Mouse (Mus musculus): ENCODE data around the gene Plekho1. TPM values are rescaled to one million over a fixed set of nuclear protein-coding genes. Genes with fewer than 3 reads are reported as not detected.
A peak's percentile ranks its signal among the peaks of the same experiment; 100 is the strongest.
"Not testable (repeated sequence)": the region's sequence is repeated elsewhere in the genome, so short reads cannot be mapped to it uniquely, and the experiment has no call there.

Plekho1 gene
- total and polyA plus RNA-seq, 3 experiments = 65.4 to 82.8 (median 67.5) TPM

DNA sequence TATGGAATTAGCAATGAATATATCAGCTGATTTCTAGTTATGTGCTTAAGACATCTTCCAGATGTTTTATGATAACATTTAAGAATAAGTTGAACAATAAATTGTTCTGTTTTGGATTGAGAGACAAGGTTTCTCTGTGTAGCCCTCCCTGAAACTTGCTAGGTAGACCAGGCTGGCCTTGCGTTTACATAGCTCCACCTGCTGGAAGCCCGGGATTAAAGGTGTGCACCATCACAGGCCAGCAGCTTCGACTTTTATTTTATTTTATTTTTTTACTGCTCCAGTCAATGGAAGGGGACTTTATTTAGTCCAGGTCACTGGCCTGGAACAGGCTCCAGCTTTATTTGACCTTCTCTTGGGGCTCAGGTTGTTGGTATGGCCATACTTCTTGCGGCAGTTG lies 32.1 kb downstream of the Plekho1 start:
- no peak for TF ChIP-seq POLR2A (IDR thresholded peaks at IDR 0.05; ENCODE audit: insufficient read depth, low read depth, low read length)
- TF ChIP-seq CTCF (IDR thresholded peaks at IDR 0.05) = peak; percentile 74
- TF ChIP-seq EP300 (IDR thresholded peaks at IDR 0.05; ENCODE audit: insufficient read depth, low read depth, low read length) = 0 out of 2 replicates have a peak, but pooled peaks have one; percentile 23
- Histone ChIP-seq H3K9ac (ENCODE audit: low read depth, low read length) (no peak overlapping the region), H3K4me3 (no peak overlapping the region), H3K27ac (no peak overlapping the region), H3K36me3 (ENCODE audit: control insufficient read depth, insufficient read depth, low read length) (no peaks in the 10 kb centered on the region), H3K79me2 (replicated peaks; ENCODE audit: control insufficient read depth, insufficient read depth, low read length) (no peaks in the 10 kb centered on the region), H3K4me1 (ENCODE audit: control insufficient read depth, insufficient read depth, low read length) (peaks cover 1% of the 10 kb centered on the region), H3K27me3 (ENCODE audit: control insufficient read depth, insufficient read depth, low read length) (no peaks in the 10 kb centered on the region)
- 47% methylated on average over 4 of the region's 4 CpGs for WGBS
- intact Hi-C loops (cut with DNase I) = loop anchor here (2.0 kb wide), 1 partner anchor 183 kb away; no protein-coding TSS in a partner anchor
- DNase-seq = no peak

DNA sequence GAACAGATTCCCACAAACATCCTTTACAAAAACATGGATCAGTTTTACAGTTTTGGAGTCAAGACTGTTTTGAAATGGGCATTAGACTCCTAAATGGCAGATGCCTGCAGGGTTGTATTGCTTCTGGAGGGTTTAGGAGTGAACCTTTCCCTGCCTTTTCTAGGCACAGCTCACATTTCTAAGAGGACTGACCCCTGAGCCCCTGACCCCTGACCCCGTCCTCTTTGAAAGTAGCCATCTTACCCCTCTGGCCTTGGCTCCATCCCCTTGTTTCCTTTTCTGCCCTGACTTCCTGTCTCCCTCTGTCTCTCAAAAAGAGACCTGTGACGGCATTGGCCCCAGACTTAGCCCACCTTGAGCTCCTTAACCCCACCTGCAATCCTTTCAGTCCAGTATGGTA lies 32.6 kb downstream of the Plekho1 start:
- DNase-seq = no peak
- no peak overlapping the region for H3K4me3 ChIP-seq
- no peak for TF ChIP-seq EP300 (IDR thresholded peaks at IDR 0.05; ENCODE audit: insufficient read depth, low read depth, low read length)
- TF ChIP-seq POLR2A (IDR thresholded peaks at IDR 0.05; ENCODE audit: insufficient read depth, low read depth, low read length) = no peak
- TF ChIP-seq CTCF (IDR thresholded peaks at IDR 0.05) = no peak
- no peak overlapping the region for H3K27ac ChIP-seq
- H3K79me2 ChIP-seq (replicated peaks; ENCODE audit: control insufficient read depth, insufficient read depth, low read length) = no peaks in the 10 kb centered on the region
- H3K36me3 ChIP-seq (ENCODE audit: control insufficient read depth, insufficient read depth, low read length) = no peaks in the 10 kb centered on the region
- H3K27me3 ChIP-seq (ENCODE audit: control insufficient read depth, insufficient read depth, low read length) = no peaks in the 10 kb centered on the region
- intact Hi-C loops (cut with DNase I) = no loop called here
- H3K9ac ChIP-seq (ENCODE audit: low read depth, low read length) = no peak overlapping the region
- peaks cover 1% of the 10 kb centered on the region for H3K4me1 ChIP-seq (ENCODE audit: control insufficient read depth, insufficient read depth, low read length)
- WGBS = 58% methylated on average over 2 of the region's 2 CpGs

DNA sequence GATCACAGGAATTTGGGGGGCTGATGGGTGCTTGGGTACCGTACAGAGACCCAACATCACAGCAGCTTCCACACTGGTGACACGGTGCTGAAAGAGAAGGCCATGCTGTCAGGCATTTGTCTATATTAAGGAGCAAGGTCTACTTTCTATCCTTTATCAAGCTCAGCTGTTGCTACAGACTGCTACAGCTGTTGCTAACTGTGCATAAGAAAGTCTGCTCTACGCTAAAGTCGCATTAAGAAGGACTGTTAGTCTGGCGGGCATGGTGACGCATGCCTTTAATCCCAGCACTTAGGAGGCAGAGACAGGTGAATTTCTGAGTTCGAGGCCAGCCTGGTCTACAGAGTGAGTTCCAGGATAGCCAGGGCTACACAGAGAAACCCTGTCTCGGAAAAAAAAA lies 33.6 kb downstream of the Plekho1 start:
- DNase-seq; H3K79me2 ChIP-seq (replicated peaks; ENCODE audit: control insufficient read depth, insufficient read depth, low read length); H3K9ac ChIP-seq (ENCODE audit: low read depth, low read length); H3K4me1 ChIP-seq (ENCODE audit: control insufficient read depth, insufficient read depth, low read length); H3K36me3 ChIP-seq (ENCODE audit: control insufficient read depth, insufficient read depth, low read length); intact Hi-C loops (cut with DNase I); H3K4me3 ChIP-seq; H3K27me3 ChIP-seq (ENCODE audit: control insufficient read depth, insufficient read depth, low read length): not testable (repeated sequence)
- WGBS = 73% methylated on average over 8 of the region's 8 CpGs
- peak overlapping the region; percentile 51; the same call in 1 of the 2 replicates for H3K27ac ChIP-seq

DNA sequence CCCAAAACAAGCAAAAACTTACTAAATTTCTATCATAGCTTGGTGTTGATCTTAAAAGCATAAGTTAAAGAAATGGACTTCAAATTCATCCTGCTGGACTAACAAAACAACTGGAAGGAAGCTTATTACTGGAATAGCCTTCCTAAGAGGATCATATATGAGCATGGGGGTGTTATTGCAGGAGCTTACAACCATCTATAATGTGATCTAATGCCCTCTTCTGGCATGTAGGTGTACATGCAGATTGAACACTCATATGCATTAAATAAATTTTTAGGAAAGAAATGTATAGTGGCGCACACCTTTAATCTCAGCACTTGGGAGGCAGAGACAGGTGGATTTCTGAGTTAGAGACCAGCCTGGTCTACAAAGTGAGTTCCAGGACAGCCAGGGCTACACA lies 36.0 kb downstream of the Plekho1 start:
- Histone ChIP-seq H3K4me3 (no peak overlapping the region), H3K27me3 (ENCODE audit: control insufficient read depth, insufficient read depth, low read length) (no peaks in the 10 kb centered on the region), H3K4me1 (ENCODE audit: control insufficient read depth, insufficient read depth, low read length) (peaks cover 5% of the 10 kb centered on the region), H3K27ac (no peak overlapping the region), H3K9ac (ENCODE audit: low read depth, low read length) (no peak overlapping the region), H3K36me3 (ENCODE audit: control insufficient read depth, insufficient read depth, low read length) (no peaks in the 10 kb centered on the region), H3K79me2 (replicated peaks; ENCODE audit: control insufficient read depth, insufficient read depth, low read length) (no peaks in the 10 kb centered on the region)
- intact Hi-C loops (cut with DNase I) = loop anchor here (2.0 kb wide), 1 partner anchor 21 kb away; no protein-coding TSS in a partner anchor
- TF ChIP-seq CTCF (IDR thresholded peaks at IDR 0.05) (peak; percentile 53), EP300 (IDR thresholded peaks at IDR 0.05; ENCODE audit: insufficient read depth, low read depth, low read length) (no peak)
- DNase-seq = no peak
- 84% methylated on average over 1 of the region's 1 CpGs for WGBS

DNA sequence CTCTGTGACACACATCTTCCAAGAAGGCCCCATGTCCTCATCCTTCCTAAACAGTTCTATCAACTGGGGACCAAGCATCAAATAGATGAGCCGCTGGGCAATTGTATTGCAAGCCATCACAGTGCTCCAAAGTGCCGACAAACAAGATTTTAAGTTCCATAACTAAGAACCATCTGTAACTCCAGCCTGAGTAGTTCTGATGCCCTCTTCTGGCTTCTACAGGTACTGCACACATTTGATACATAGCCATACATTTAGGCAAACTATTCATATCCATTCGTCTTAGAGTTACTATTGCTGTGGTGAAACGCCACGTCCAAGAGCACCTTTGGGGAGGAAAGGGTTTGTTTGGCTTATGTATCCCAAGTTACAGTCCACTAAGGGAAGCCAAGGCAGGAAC lies 36.7 kb downstream of the Plekho1 start:
- intact Hi-C loops (cut with DNase I) = no loop called here
- Histone ChIP-seq H3K27ac (no peak overlapping the region), H3K79me2 (replicated peaks; ENCODE audit: control insufficient read depth, insufficient read depth, low read length) (no peaks in the 10 kb centered on the region), H3K4me3 (no peak overlapping the region), H3K9ac (ENCODE audit: low read depth, low read length) (no peak overlapping the region), H3K36me3 (ENCODE audit: control insufficient read depth, insufficient read depth, low read length) (no peaks in the 10 kb centered on the region), H3K27me3 (ENCODE audit: control insufficient read depth, insufficient read depth, low read length) (no peaks in the 10 kb centered on the region), H3K4me1 (ENCODE audit: control insufficient read depth, insufficient read depth, low read length) (peaks cover 5% of the 10 kb centered on the region)
- no peak for DNase-seq
- WGBS = 84% methylated on average over 5 of the region's 5 CpGs
- TF ChIP-seq CTCF (IDR thresholded peaks at IDR 0.05) (peak; percentile 69), EP300 (IDR thresholded peaks at IDR 0.05; ENCODE audit: insufficient read depth, low read depth, low read length) (no peak), POLR2A (IDR thresholded peaks at IDR 0.05; ENCODE audit: insufficient read depth, low read depth, low read length) (no peak)

DNA sequence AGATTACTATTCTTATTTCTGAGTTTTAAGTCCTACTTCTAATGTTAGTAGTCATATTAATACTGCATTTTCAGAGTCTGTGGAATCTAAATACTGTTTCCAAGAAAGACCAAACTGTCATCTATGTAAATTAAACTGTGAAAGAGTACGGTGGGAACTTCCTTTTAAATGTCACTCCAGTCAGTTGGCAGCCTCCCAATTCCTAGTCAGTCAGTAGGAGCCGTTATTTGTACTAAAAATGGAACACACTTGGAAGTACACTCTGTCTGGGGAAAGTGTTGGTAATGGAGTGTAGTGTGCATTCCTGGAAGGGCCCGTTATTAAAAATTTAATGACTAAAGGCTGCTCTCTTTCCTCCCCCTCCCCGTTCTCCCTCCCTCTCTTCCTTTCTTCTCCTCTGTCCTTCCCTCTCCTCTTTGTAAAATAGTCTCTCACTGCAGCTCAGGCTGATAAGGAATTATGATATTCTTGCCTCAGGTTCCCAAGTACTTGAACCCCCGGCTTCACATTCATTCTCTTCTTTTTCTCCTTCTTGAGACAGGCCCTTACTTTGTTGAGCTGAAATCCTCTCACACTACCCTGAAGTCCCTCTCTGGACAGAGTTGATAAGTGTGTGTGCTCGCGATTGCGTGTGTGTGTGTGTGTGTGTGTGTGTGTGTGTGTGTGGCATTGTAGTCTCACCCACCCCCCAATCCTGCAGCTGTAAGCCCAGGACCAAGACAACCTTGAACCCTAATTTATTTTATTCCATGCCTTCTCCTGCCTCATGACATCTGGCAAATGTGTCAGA lies 38.2 kb downstream of the Plekho1 start:
- H3K4me3 ChIP-seq = no peak overlapping the region
- H3K27me3 ChIP-seq (ENCODE audit: control insufficient read depth, insufficient read depth, low read length) = no peaks in the 10 kb centered on the region
- H3K4me1 ChIP-seq (ENCODE audit: control insufficient read depth, insufficient read depth, low read length) = peaks cover 6% of the 10 kb centered on the region
- intact Hi-C loops (cut with DNase I) = no loop called here
- peak overlapping the region; percentile 78 for H3K27ac ChIP-seq
- no peak for TF ChIP-seq CTCF (IDR thresholded peaks at IDR 0.05)
- no peak for TF ChIP-seq EP300 (IDR thresholded peaks at IDR 0.05; ENCODE audit: insufficient read depth, low read depth, low read length)
- no peak for TF ChIP-seq POLR2A (IDR thresholded peaks at IDR 0.05; ENCODE audit: insufficient read depth, low read depth, low read length)
- H3K79me2 ChIP-seq (replicated peaks; ENCODE audit: control insufficient read depth, insufficient read depth, low read length) = no peaks in the 10 kb centered on the region
- 14% methylated on average over 8 of the region's 8 CpGs for whole genome bisulfite sequencing
- H3K9ac ChIP-seq (ENCODE audit: low read depth, low read length) = peak overlapping the region; percentile 30
- no peaks in the 10 kb centered on the region for H3K36me3 ChIP-seq (ENCODE audit: control insufficient read depth, insufficient read depth, low read length)
- peak in 1 of 2 experiments; percentile 43 for DNase-seq

Measured in heart, adult 2 months (tissue).